Mouse (Mus musculus): ENCODE measurements around the gene Drap1. TPM values are rescaled to one million over a fixed set of nuclear protein-coding genes. Genes with fewer than 3 reads are reported as not detected.
A peak's percentile ranks its signal among the peaks of the same experiment; 100 is the strongest.

The Drap1 gene
- polyA plus RNA-seq, 1 experiment from 2014 or later: 210 TPM

DNA sequence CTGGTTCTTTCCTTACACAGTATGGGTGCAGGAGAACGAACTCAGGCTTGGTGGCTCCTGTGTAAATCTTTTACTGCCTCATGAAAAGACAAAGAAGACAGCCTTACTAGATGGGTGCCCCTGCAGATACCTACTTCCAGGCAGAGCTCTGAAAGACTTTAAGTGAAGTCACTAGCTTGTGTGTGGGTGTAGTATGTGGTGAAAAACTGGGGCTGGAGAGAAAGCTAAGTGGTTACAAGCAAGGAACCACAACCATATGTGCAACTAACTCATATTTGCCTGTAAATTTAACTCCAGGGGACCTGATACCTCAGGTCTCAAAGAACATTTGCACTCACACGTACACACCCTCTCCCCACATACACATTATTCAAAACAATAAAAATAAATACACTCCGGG is 35.1 kb upstream of the Drap1 start:
- Histone ChIP-seq H3K4me2 (peak overlapping the region; percentile 90), H3K4me3 (replicated peaks) (peak overlapping the region; percentile 85), H3K27ac (0 out of 2 replicates have a peak overlapping the region, but pooled peaks have one; percentile 78), H3K36me3 (peaks cover 11% of the 10 kb centered on the region; the same call in 1 of the 2 replicates), H3K27me3 (replicated peaks) (no peaks in the 10 kb centered on the region), H3K9me3 (no peaks in the 10 kb centered on the region), H3K4me1 (peaks cover 33% of the 10 kb centered on the region), H3K9ac (peak overlapping the region; percentile 80; the same call in 1 of the 2 replicates)
- no peak for ATAC-seq (ENCODE audit: insufficient read depth, low FRiP score, low read depth)
- 34% methylated on average over 3 of the region's 3 CpGs for WGBS

DNA sequence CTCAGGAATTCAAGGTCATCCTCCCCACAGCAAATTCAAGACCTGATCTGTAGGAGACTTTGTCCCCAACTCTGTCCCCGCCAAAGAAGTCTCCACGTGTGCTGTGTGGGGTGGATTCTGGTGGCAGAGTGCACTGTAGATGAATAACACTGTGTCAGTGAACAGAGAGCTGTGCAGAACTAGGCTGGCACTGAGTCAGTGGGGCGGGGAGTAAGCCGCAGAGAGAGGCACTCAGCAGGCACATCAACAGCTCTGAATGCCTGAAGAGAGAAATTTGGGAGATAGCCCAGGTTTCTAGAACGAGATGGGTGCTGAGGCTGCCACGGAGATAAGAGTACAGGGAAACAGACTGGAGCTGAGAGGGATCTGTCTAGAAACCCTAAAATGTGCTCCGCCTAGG is 34.2 kb upstream of the Drap1 start:
- no peaks in the 10 kb centered on the region for H3K27me3 ChIP-seq (replicated peaks)
- WGBS: 74% methylated on average over 7 of the region's 7 CpGs
- H3K4me3 ChIP-seq (replicated peaks): no peak overlapping the region
- H3K4me2 ChIP-seq: no peak overlapping the region
- H3K27ac ChIP-seq: no peak overlapping the region
- H3K9me3 ChIP-seq: no peaks in the 10 kb centered on the region
- no peak for ATAC-seq (ENCODE audit: insufficient read depth, low FRiP score, low read depth)
- no peak overlapping the region for H3K9ac ChIP-seq
- peaks cover 10% of the 10 kb centered on the region; the same call in 1 of the 2 replicates for H3K36me3 ChIP-seq
- H3K4me1 ChIP-seq: peaks cover 34% of the 10 kb centered on the region

- H3K36me3 ChIP-seq: peaks cover 7% of the 10 kb centered on the region; the same call in 1 of the 2 replicates
- no peak; the same call in 1 of the 2 replicates for ATAC-seq (ENCODE audit: insufficient read depth, low FRiP score, low read depth)
- peaks cover 34% of the 10 kb centered on the region for H3K4me1 ChIP-seq
- WGBS: 9% methylated on average over 14 of the region's 14 CpGs
- peak within 1 kb of the TSS; percentile 91 for H3K4me2 ChIP-seq
- H3K9ac ChIP-seq: peak within 1 kb of the TSS; percentile 63
- H3K27ac ChIP-seq: peak within 1 kb of the TSS; percentile 93
- H3K4me3 ChIP-seq (replicated peaks): peak within 1 kb of the TSS; percentile 75
- no peaks in the 10 kb centered on the region for H3K9me3 ChIP-seq
- H3K27me3 ChIP-seq (replicated peaks): no peaks in the 10 kb centered on the region
These were observed 33.1 kb upstream of the Drap1 start, which contains the start of gene Ccdc85b for GRCm38 (mm10) chr19:5457746-5458442. Gene Ccdc85b, minus strand, starts transcription at chr19:5457894.

DNA sequence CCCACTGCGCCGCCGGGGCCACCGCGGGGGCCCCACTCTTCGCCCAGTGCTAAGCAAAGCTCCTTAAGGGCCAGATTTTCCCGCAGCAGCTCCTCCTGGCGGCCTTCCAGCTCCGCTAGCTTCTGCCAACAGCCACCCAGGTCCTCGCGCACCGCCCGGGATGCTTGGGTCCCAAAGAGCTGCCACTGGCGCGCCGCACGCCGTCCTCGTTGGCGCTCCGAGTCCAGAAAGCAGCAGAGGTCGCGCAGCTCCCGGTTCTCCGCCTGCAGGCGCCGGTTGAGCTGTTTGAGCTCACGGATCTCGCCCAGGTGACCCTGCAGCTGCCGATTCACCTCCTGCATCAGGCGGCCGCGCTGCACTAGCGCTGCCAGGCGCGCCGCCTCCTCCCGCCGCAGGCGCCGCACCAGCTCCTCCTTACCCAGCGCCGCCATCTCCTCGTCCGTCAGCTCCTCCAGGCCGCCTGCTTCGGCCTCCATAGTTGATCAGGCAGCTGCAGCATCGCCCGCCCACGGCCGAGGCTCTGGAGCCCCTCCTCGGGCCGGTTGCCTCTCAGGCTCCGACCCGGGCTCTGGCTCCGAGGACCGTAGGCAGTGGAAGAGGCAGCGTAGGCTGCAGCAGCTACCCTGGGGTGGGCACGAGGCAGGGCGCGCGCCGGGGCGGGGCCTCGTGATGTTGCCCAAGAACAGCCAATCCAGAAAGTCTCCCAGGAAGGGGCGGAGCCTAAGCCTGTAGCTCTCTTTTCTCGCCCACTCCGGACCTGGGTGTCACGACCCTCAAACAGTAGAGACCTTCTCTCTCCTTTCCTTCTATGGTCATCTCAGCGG is 32.4 kb upstream of the Drap1 start:
- Histone ChIP-seq H3K4me2 (peak overlapping the region; percentile 91), H3K9me3 (no peaks in the 10 kb centered on the region), H3K9ac (peak overlapping the region; percentile 63), H3K27ac (peak overlapping the region; percentile 93), H3K27me3 (replicated peaks) (no peaks in the 10 kb centered on the region), H3K4me1 (peaks cover 34% of the 10 kb centered on the region), H3K36me3 (no peaks in the 10 kb centered on the region), H3K4me3 (replicated peaks) (peak overlapping the region; percentile 75)
- WGBS: under 1% methylated on average over 70 of the region's 70 CpGs
- peak; percentile 88 for ATAC-seq (ENCODE audit: insufficient read depth, low FRiP score, low read depth)

GRCm38 (mm10) chr19:5456241-5456921 is 31.6 kb upstream of the Drap1 start:
- Histone ChIP-seq H3K9me3 (no peaks in the 10 kb centered on the region), H3K27me3 (replicated peaks) (no peaks in the 10 kb centered on the region), H3K36me3 (no peaks in the 10 kb centered on the region), H3K4me2 (peak overlapping the region; percentile 91), H3K9ac (peak overlapping the region; percentile 63), H3K27ac (peak overlapping the region; percentile 93), H3K4me1 (peaks cover 29% of the 10 kb centered on the region), H3K4me3 (replicated peaks) (peak overlapping the region; percentile 75)
- ATAC-seq (ENCODE audit: insufficient read depth, low FRiP score, low read depth): peak; percentile 11; the same call in 1 of the 2 replicates
- WGBS: 3% methylated on average over 26 of the region's 26 CpGs

DNA sequence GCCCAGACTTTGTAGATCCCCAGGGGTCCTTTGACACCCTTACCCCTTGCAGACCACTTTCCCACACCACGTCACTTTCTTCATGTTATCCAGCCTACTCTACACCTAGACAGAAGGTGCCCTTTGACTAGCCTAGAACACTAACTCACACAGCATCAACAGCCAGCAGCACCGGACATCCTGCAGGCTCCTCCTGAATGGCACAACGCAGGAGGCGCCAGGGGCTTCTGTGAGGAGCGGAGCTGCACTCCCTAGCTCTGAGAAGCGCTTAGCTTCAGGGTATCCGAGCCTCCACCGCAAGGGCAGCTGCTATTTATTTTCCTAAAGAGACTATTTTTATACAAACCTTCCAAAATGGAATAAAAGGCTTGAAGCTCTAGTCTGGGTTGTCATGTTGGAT is 30.8 kb upstream of the Drap1 start:
- Histone ChIP-seq H3K4me2 (peak overlapping the region; percentile 91), H3K27ac (no peak overlapping the region), H3K4me3 (replicated peaks) (peak overlapping the region; percentile 75), H3K36me3 (no peaks in the 10 kb centered on the region), H3K9ac (no peak overlapping the region), H3K9me3 (no peaks in the 10 kb centered on the region), H3K4me1 (peaks cover 23% of the 10 kb centered on the region), H3K27me3 (replicated peaks) (no peaks in the 10 kb centered on the region)
- 50% methylated on average over 8 of the region's 8 CpGs for WGBS
- ATAC-seq (ENCODE audit: insufficient read depth, low FRiP score, low read depth): no peak

- WGBS: 74% methylated on average over 12 of the region's 12 CpGs
These were observed 30.3 kb upstream of the Drap1 start for GRCm38 (mm10) chr19:5455037-5455436.

DNA sequence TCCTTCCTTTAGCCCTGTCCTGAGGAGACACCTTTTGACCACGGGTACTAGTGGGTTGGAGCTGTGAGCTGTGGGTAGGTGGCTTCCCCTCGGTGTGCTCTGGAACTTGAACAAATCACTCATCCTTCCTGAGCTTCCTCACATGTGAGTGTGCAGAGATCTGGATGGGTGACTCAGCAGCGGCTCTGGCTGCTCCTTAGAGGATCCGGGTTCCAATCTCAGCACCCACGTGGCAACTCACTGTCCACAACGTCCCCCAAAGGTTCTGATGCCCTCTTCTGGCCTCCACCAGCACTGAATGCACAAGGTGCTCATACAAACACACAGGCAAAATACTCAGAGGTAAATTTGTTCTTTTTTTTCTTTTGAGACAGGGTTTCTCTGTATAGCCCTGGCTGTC is 27.0 kb upstream of the Drap1 start:
- Histone ChIP-seq H3K9me3 (no peaks in the 10 kb centered on the region), H3K4me3 (replicated peaks) (no peak overlapping the region), H3K27ac (no peak overlapping the region), H3K27me3 (replicated peaks) (peaks cover 22% of the 10 kb centered on the region; the same call in 1 of the 2 replicates), H3K9ac (no peak overlapping the region), H3K4me1 (peaks cover 28% of the 10 kb centered on the region), H3K4me2 (no peak overlapping the region), H3K36me3 (no peaks in the 10 kb centered on the region)
- 73% methylated on average over 6 of the region's 6 CpGs for WGBS
- ATAC-seq (ENCODE audit: insufficient read depth, low FRiP score, low read depth): no peak

More at GRCm38 (mm10) chr19:5455037-5455436, 30.3 kb upstream of the Drap1 start:
- H3K4me3 ChIP-seq (replicated peaks): peak overlapping the region; percentile 75
- H3K36me3 ChIP-seq: no peaks in the 10 kb centered on the region
- no peak overlapping the region for H3K9ac ChIP-seq
- peaks cover 23% of the 10 kb centered on the region for H3K4me1 ChIP-seq
- ATAC-seq (ENCODE audit: insufficient read depth, low FRiP score, low read depth): no peak
- no peak overlapping the region for H3K27ac ChIP-seq
- H3K27me3 ChIP-seq (replicated peaks): no peaks in the 10 kb centered on the region
- H3K9me3 ChIP-seq: no peaks in the 10 kb centered on the region
- peak overlapping the region; percentile 91 for H3K4me2 ChIP-seq

GRCm38 (mm10) chr19:5449673-5450072 is 24.9 kb upstream of the Drap1 start:
- Histone ChIP-seq H3K27me3 (replicated peaks) (peaks cover 26% of the 10 kb centered on the region; the same call in 1 of the 2 replicates), H3K27ac (no peak overlapping the region), H3K4me2 (no peak overlapping the region), H3K9me3 (no peaks in the 10 kb centered on the region), H3K36me3 (no peaks in the 10 kb centered on the region), H3K4me3 (replicated peaks) (no peak overlapping the region), H3K4me1 (peaks cover 14% of the 10 kb centered on the region), H3K9ac (no peak overlapping the region)
- ATAC-seq (ENCODE audit: insufficient read depth, low FRiP score, low read depth): no peak
- 79% methylated on average over 3 of the region's 3 CpGs for WGBS

GRCm38 (mm10) chr19:5448354-5449150 is 23.8 kb upstream of the Drap1 start:
- no peaks in the 10 kb centered on the region for H3K36me3 ChIP-seq
- H3K9ac ChIP-seq: no peak overlapping the region; the same call in 1 of the 2 replicates
- peak overlapping the region; percentile 58 for H3K4me3 ChIP-seq (replicated peaks)
- H3K9me3 ChIP-seq: no peaks in the 10 kb centered on the region
- no peak for ATAC-seq (ENCODE audit: insufficient read depth, low FRiP score, low read depth)
- WGBS: 5% methylated on average over 36 of the region's 36 CpGs
- H3K4me1 ChIP-seq: peaks cover 14% of the 10 kb centered on the region
- H3K27me3 ChIP-seq (replicated peaks): peaks cover 26% of the 10 kb centered on the region; the same call in 1 of the 2 replicates
- peak overlapping the region; percentile 98 for H3K4me2 ChIP-seq
- no peak overlapping the region for H3K27ac ChIP-seq

Data from stomach, embryonic 15.5 days (tissue).